In the genomic region with DNA sequence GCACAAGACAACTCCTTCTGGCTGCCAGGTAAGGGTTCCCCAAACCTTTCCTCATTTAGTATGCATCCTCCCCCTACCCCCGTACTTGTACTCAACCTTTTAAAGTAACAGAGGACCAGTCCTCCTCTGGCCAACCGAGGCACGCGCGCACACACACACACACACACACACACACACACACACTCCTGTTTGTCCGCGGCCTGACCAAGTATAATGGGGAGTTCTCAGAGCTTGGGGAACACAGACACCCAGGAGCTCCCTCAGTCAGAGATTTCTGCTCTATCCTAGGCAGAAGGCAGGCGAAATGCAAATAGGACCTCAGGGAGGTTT, we compare ENCODE assay signal across 7 mouse cellular contexts. TPM values are rescaled to one million over a fixed set of nuclear protein-coding genes. Genes with fewer than 3 reads are reported as not detected.
DNase-seq lines count a peak whose midpoint lies in the region; ATAC-seq and TF ChIP-seq lines count a peak whose summit lies in the region.

No protein-coding gene starts in this region.

- whole genome bisulfite sequencing in lung, embryonic 14.5 days, result 20% methylated on average over 8 of the region's 8 CpGs
- 2% methylated on average over 8 of the region's 8 CpGs for WGBS in forebrain, embryonic 14.5 days
- WGBS in limb, embryonic 13.5 days, result 3% methylated on average over 8 of the region's 8 CpGs
- WGBS in stomach, embryonic 14.5 days, result 17% methylated on average over 8 of the region's 8 CpGs
- WGBS in cerebellum, adult 2 months, result 17% methylated on average over 8 of the region's 8 CpGs

- no peak for TF ChIP-seq CTCF in lung, embryonic 14.5 days (IDR thresholded peaks at IDR 0.05; ENCODE audit: low read depth)
- TF ChIP-seq CTCF in cerebellum, adult 2 months (IDR thresholded peaks at IDR 0.05; ENCODE audit: borderline replicate concordance, insufficient read depth, low read depth, low read length), result no peak

- peak; percentile 26 for DNase-seq in lung, embryonic 14.5 days
- DNase-seq in lung, adult 18-20 months, result no peak
- peak; percentile 3 for DNase-seq in forebrain, embryonic 14.5 days (ENCODE audit: low spot score)
- no peak for DNase-seq in cerebellum, adult 2 months
- no peak for DNase-seq in layer of hippocampus, adult 9-11 months

- TF ChIP-seq POLR2A in cerebellum, adult 2 months (IDR thresholded peaks at IDR 0.05; ENCODE audit: borderline replicate concordance, insufficient read depth, low read length), result no peak

- H3K4me1 ChIP-seq in lung, embryonic 14.5 days (ENCODE audit: insufficient read depth), result peaks cover 4% of the 10 kb centered on the region
- peaks cover 8% of the 10 kb centered on the region; the same call in 1 of the 2 replicates for H3K4me1 ChIP-seq in forebrain, embryonic 14.5 days (ENCODE audit: control insufficient read depth, insufficient read depth, low read length)
- H3K4me1 ChIP-seq in limb, embryonic 13.5 days, result peaks cover 25% of the 10 kb centered on the region
- 0 out of 2 replicates have a peak, but pooled peaks cover 5% of the 10 kb centered on the region for H3K4me1 ChIP-seq in stomach, embryonic 14.5 days (ENCODE audit: control insufficient read depth, insufficient read depth, low read length)
- H3K4me1 ChIP-seq in cerebellum, adult 2 months (ENCODE audit: control insufficient read depth, insufficient read depth, low read length), result no peaks in the 10 kb centered on the region

- H3K9ac ChIP-seq in lung, embryonic 14.5 days, result peak overlapping the region; percentile 61
- peak overlapping the region; percentile 66 for H3K9ac ChIP-seq in forebrain, embryonic 14.5 days (ENCODE audit: low read length)
- peak overlapping the region; percentile 84 for H3K9ac ChIP-seq in limb, embryonic 13.5 days
- no peak overlapping the region for H3K9ac ChIP-seq in stomach, embryonic 14.5 days (replicated peaks; ENCODE audit: low read depth, low read length)

- H3K4me2 ChIP-seq in lung, embryonic 14.5 days, result peak overlapping the region; percentile 98
- peak overlapping the region; percentile 90 for H3K4me2 ChIP-seq in forebrain, embryonic 14.5 days (ENCODE audit: low read length)
- peak overlapping the region; percentile 97 for H3K4me2 ChIP-seq in limb, embryonic 13.5 days (replicated peaks)
- peak overlapping the region; percentile 94 for H3K4me2 ChIP-seq in stomach, embryonic 14.5 days (replicated peaks; ENCODE audit: low read depth, low read length)

- no peak overlapping the region for H3K27ac ChIP-seq in lung, embryonic 14.5 days (ENCODE audit: low read depth)
- H3K27ac ChIP-seq in forebrain, embryonic 14.5 days (ENCODE audit: low read depth, low read length), result no peak overlapping the region
- peak overlapping the region; percentile 87 for H3K27ac ChIP-seq in limb, embryonic 13.5 days
- H3K27ac ChIP-seq in stomach, embryonic 14.5 days (ENCODE audit: low read length), result no peak overlapping the region
- H3K27ac ChIP-seq in cerebellum, adult 2 months (ENCODE audit: insufficient read depth, low read length), result no peak overlapping the region

- H3K4me3 ChIP-seq in lung, embryonic 14.5 days (ENCODE audit: low read depth, low read length), result peak overlapping the region; percentile 43
- peak overlapping the region; percentile 38 for H3K4me3 ChIP-seq in forebrain, embryonic 14.5 days (ENCODE audit: low read depth, low read length)
- peak overlapping the region; percentile 55 for H3K4me3 ChIP-seq in limb, embryonic 13.5 days
- H3K4me3 ChIP-seq in stomach, embryonic 14.5 days (ENCODE audit: low read depth, low read length), result peak overlapping the region; percentile 37
- no peak overlapping the region for H3K4me3 ChIP-seq in cerebellum, adult 2 months (replicated peaks; ENCODE audit: insufficient read depth, low read depth, low read length)

- no peaks in the 10 kb centered on the region for H3K9me3 ChIP-seq in lung, embryonic 14.5 days (ENCODE audit: low read depth, low read length)
- no peaks in the 10 kb centered on the region for H3K9me3 ChIP-seq in forebrain, embryonic 14.5 days (replicated peaks; ENCODE audit: control insufficient read depth, low read length)
- H3K9me3 ChIP-seq in limb, embryonic 13.5 days, result no peaks in the 10 kb centered on the region
- no peaks in the 10 kb centered on the region for H3K9me3 ChIP-seq in stomach, embryonic 14.5 days (ENCODE audit: control insufficient read depth, low read depth, low read length)

- H3K27me3 ChIP-seq in lung, embryonic 14.5 days (ENCODE audit: insufficient read depth, low read length), result peaks cover 3% of the 10 kb centered on the region; the same call in 1 of the 2 replicates
- peaks cover 52% of the 10 kb centered on the region for H3K27me3 ChIP-seq in forebrain, embryonic 14.5 days (replicated peaks; ENCODE audit: control insufficient read depth, insufficient read depth, low read length)
- H3K27me3 ChIP-seq in limb, embryonic 13.5 days, result peaks cover 14% of the 10 kb centered on the region
- H3K27me3 ChIP-seq in stomach, embryonic 14.5 days (ENCODE audit: control insufficient read depth, insufficient read depth, low read length), result no peaks in the 10 kb centered on the region
- H3K27me3 ChIP-seq in cerebellum, adult 2 months (ENCODE audit: control insufficient read depth, insufficient read depth, low read length), result no peaks in the 10 kb centered on the region; the same call in 1 of the 2 replicates

- ATAC-seq in lung, embryonic 14.5 days (ENCODE audit: insufficient read depth), result no peak
- ATAC-seq in forebrain, embryonic 14.5 days, result no peak
- no peak for ATAC-seq in limb, embryonic 13.5 days (ENCODE audit: low FRiP score, low read depth)
- ATAC-seq in stomach, embryonic 14.5 days (ENCODE audit: insufficient number of reproducible peaks, insufficient read depth, low FRiP score, low read depth), result no peak

- no peaks in the 10 kb centered on the region for H3K36me3 ChIP-seq in lung, embryonic 14.5 days (ENCODE audit: insufficient read depth)
- no peaks in the 10 kb centered on the region for H3K36me3 ChIP-seq in forebrain, embryonic 14.5 days (ENCODE audit: control insufficient read depth, insufficient read depth, low read length)
- H3K36me3 ChIP-seq in limb, embryonic 13.5 days, result no peaks in the 10 kb centered on the region
- H3K36me3 ChIP-seq in stomach, embryonic 14.5 days (ENCODE audit: control insufficient read depth, insufficient read depth, low read length), result no peaks in the 10 kb centered on the region

RNA-seq across cellular contexts. Expression of a gene that starts 36.4 kb away (rescaled TPM):
- polyA plus RNA-seq in lung, embryonic 14.5 days (2014; fragmentation: Nextera tagmentation; extraction: Ambion mirVana), result not detected in 2 replicates
- not detected in 2 replicates for polyA plus RNA-seq in forebrain, embryonic 14.5 days (2014; fragmentation: Nextera tagmentation; extraction: Ambion mirVana)
- not detected in 2 replicates for polyA plus RNA-seq in limb, embryonic 13.5 days (2015; fragmentation: Nextera tagmentation; extraction: Ambion mirVana)
- polyA plus RNA-seq in stomach, embryonic 14.5 days (2014; fragmentation: Nextera tagmentation; extraction: Ambion mirVana), result not detected in 2 replicates
- not detected in 2 replicates for polyA plus RNA-seq in cerebellum, adult 2 months (2012; rRNA removed)

Comparison
In these comparisons a context has a peak if more than half of its experiments do, and no peak if none do; other contexts are left out.
1. DNase-seq: peak in lung, embryonic 14.5 days (single experiment) and forebrain, embryonic 14.5 days (single experiment); none in lung, adult 18-20 months (0 of 2), cerebellum, adult 2 months (0 of 2) and layer of hippocampus, adult 9-11 months (single experiment).
2. Peak in every context shown above with its lines, with median percentiles within 50 percentile points of each other: H3K4me2 ChIP-seq.